Mouse (Mus musculus) bone marrow, adult 2 months (tissue): ENCODE measurements around the gene Naip1. TPM values are rescaled to one million over a fixed set of nuclear protein-coding genes. Genes with fewer than 3 reads are reported as not detected.
"Not testable (repeated sequence)": the region's sequence is repeated elsewhere in the genome, so short reads cannot be mapped to it uniquely, and the experiment has no call there.

Experiments used
- H3K27ac ChIP-seq: fragments of 200-500 bp; 2 replicates; pipeline ENCODE4 v1.5.1; 2012; ENCODE audit warnings: low read depth, mild to moderate bottlenecking, control low read depth, inconsistent platforms, low read length; ENCODE audit not compliant: control insufficient read depth, poor library complexity, insufficient read depth
- H3K4me1 ChIP-seq: fragments of 200-500 bp; 2 replicates; pipeline ENCODE4 v1.6.1; 2011; ENCODE audit warnings: low read length; ENCODE audit not compliant: control insufficient read depth, insufficient read depth
- H3K4me3 ChIP-seq: fragments of 200-500 bp; replicated peaks from 2 replicates; pipeline ENCODE3; 2011; ENCODE audit warnings: mild to moderate bottlenecking, low read depth, low read length, control low read depth; ENCODE audit not compliant: control insufficient read depth
- CTCF ChIP-seq: fragments of 200-500 bp; IDR thresholded peaks from 2 replicates; pipeline ENCODE4 v1.5.1; 2011; ENCODE audit warnings: low read length, control low read depth; ENCODE audit not compliant: control insufficient read depth, insufficient read depth
- POLR2A ChIP-seq: fragments of 200-500 bp; IDR thresholded peaks from 2 replicates; pipeline ENCODE4 v1.6.1; 2011; ENCODE audit warnings: low read depth, mild to moderate bottlenecking, control low read depth, low read length, borderline replicate concordance; ENCODE audit not compliant: control insufficient read depth
- WGBS: fragments of 180-500 bp; shearing (Covaris S2); methylation state at CpG from one replicate; pipeline ENCODE4 v1.1.7; 2018; 5-methylcytosine and 5-hydroxymethylcytosine counted together
- polyA plus RNA-seq: library from polyadenylated mRNA; stranded (reverse); fragments of >200 nt; gene quantifications from 2 replicates; pipeline ENCODE4 v1.2.4, GENCODE M21; 2011; ENCODE audit warnings: low replicate concordance; ENCODE audit not compliant: missing spikeins, insufficient read depth, insufficient read length

The Naip1 gene
- polyA plus RNA-seq, 1 experiment: not detected

GRCm38 (mm10) chr13:100414428-100414827, 38.2 kb downstream of the Naip1 start:
- no peak for TF ChIP-seq CTCF
- TF ChIP-seq POLR2A: no peak
- Histone ChIP-seq H3K4me3 (no peak overlapping the region), H3K4me1 (no peaks in the 10 kb centered on the region), H3K27ac (no peak overlapping the region)
- 48% methylated on average over 1 of the region's 1 CpGs for WGBS

- no peaks in the 10 kb centered on the region for H3K4me1 ChIP-seq
- TF ChIP-seq CTCF (no peak), POLR2A (no peak)
- no peak overlapping the region for H3K4me3 ChIP-seq
- no peak overlapping the region for H3K27ac ChIP-seq
- 72% methylated on average over 4 of the region's 4 CpGs for WGBS
Measured at GRCm38 (mm10) chr13:100409825-100410224, 42.8 kb downstream of the Naip1 start.

- TF ChIP-seq POLR2A: no peak
- no peak for TF ChIP-seq CTCF
- H3K4me1 ChIP-seq: no peaks in the 10 kb centered on the region
- no peak overlapping the region for H3K27ac ChIP-seq
- no peak overlapping the region for H3K4me3 ChIP-seq
- 83% methylated on average over 5 of the region's 5 CpGs for WGBS
Measured at GRCm38 (mm10) chr13:100409181-100409580, 43.5 kb downstream of the Naip1 start.

GRCm38 (mm10) chr13:100408242-100408641, 44.4 kb downstream of the Naip1 start:
- no peaks in the 10 kb centered on the region for H3K4me1 ChIP-seq
- TF ChIP-seq POLR2A (no peak), CTCF (no peak)
- WGBS: 44% methylated on average over 7 of the region's 7 CpGs
- H3K4me3 ChIP-seq: no peak overlapping the region
- H3K27ac ChIP-seq: no peak overlapping the region

GRCm38 (mm10) chr13:100402930-100403637, 49.6 kb downstream of the Naip1 start:
- not testable (repeated sequence) for H3K27ac ChIP-seq, H3K4me1 ChIP-seq, H3K4me3 ChIP-seq
- WGBS: 59% methylated on average over 7 of the region's 7 CpGs

GRCm38 (mm10) chr13:100391021-100391420, 61.6 kb downstream of the Naip1 start:
- not testable (repeated sequence) for H3K4me1 ChIP-seq, H3K27ac ChIP-seq, H3K4me3 ChIP-seq
- 17% methylated on average over 5 of the region's 5 CpGs for WGBS

GRCm38 (mm10) chr13:100370536-100370935, 82.1 kb downstream of the Naip1 start:
- Histone ChIP-seq H3K4me3 (no peak overlapping the region), H3K4me1 (no peaks in the 10 kb centered on the region), H3K27ac (no peak overlapping the region)
- 93% methylated on average over 1 of the region's 1 CpGs for WGBS
- TF ChIP-seq POLR2A (no peak), CTCF (no peak)

Other genes starting within 250 kb of the Naip1 start
- 6.8 and 16.8 TPM in 2 replicates for gene Naip5, start 206.5 kb downstream of the Naip1 start, polyA plus RNA-seq
- 2.0 and 3.3 TPM in 2 replicates for gene Naip6, start 135.2 kb downstream of the Naip1 start, polyA plus RNA-seq
- gene Gtf2h2, start 39.7 kb upstream of the Naip1 start, polyA plus RNA-seq: 12.1 and 26.1 TPM in 2 replicates
- 0.60 TPM in 1 of 2 replicates, not detected in the other for gene Ocln, start 99.8 kb upstream of the Naip1 start, polyA plus RNA-seq
- 1.4 TPM in 1 of 2 replicates, not detected in the other for gene Marveld2, start 164.1 kb upstream of the Naip1 start, polyA plus RNA-seq
- 65.5 and 83.2 TPM in 2 replicates for gene Ak6, start 198.1 kb upstream of the Naip1 start, polyA plus RNA-seq
- 5.0 and 11.9 TPM in 2 replicates for gene Rad17, start 198.2 kb upstream of the Naip1 start, polyA plus RNA-seq
- 5.2 and 8.7 TPM in 2 replicates for gene Taf9, start 198.7 kb upstream of the Naip1 start, polyA plus RNA-seq
- gene Ccdc125, start 216.8 kb upstream of the Naip1 start, polyA plus RNA-seq: 11.6 and 18.3 TPM in 2 replicates